Mouse (Mus musculus): Measurements from ENCODE around the gene Selenov. TPM values are rescaled to one million over a fixed set of nuclear protein-coding genes. Genes with fewer than 3 reads are reported as not detected.
A peak's percentile ranks its signal among the peaks of the same experiment; 100 is the strongest.

The Selenov gene
- polyA plus RNA-seq, 1 experiment from 2014 or later = 1.8 TPM

DNA sequence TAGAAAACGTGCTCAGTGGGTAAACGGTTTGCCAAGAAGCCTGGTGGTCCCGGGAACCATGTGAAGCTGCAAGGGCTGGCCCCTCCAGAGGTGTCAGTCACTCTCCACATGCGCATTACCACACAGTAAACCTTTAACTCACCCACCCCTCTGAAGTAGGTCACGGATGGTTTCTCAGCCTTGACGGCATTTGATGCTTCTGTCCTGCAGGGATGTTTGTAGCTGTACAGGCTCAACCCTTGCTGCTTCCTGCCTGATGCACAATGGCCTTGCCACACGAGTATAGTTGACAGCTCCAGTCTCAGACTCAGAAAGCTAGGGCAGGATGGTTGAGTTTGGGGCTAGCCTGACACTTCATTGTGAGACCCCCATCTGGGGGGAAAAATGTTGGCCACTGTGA is 10.4 kb downstream of the Selenov start:
- Histone ChIP-seq H3K9me3 (replicated peaks) (no peaks in the 10 kb centered on the region), H3K4me3 (replicated peaks) (no peak overlapping the region), H3K27me3 (replicated peaks) (no peaks in the 10 kb centered on the region), H3K9ac (replicated peaks) (no peak overlapping the region), H3K36me3 (no peaks in the 10 kb centered on the region), H3K4me2 (no peak overlapping the region), H3K4me1 (peaks cover 16% of the 10 kb centered on the region), H3K27ac (replicated peaks) (no peak overlapping the region)
- no peak for ATAC-seq (ENCODE audit: low FRiP score)
- 84% methylated on average over 7 of the region's 7 CpGs for WGBS

DNA sequence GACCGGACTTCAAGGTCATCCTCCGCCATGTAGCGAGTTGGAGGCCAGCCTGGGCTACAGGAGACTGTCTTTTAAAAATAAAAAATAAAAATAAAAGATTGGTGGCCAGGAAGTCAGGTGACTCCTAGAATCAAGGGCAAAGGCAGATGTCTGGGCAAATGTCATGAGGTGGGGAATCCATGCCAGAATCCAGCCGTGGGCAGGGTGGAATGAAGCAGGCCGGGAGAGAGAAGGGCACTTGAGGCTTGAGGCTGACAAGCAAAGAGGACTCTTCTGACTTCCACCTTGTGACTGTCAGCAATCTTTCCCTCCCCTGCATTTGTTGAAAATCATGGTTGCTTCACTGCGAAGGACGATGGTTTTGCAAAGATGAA is 12.7 kb downstream of the Selenov start:
- Histone ChIP-seq H3K27ac (replicated peaks) (peak overlapping the region; percentile 92), H3K27me3 (replicated peaks) (no peaks in the 10 kb centered on the region), H3K9me3 (replicated peaks) (no peaks in the 10 kb centered on the region), H3K4me1 (peaks cover 16% of the 10 kb centered on the region), H3K4me2 (peak overlapping the region; percentile 95), H3K4me3 (replicated peaks) (peak overlapping the region; percentile 71), H3K9ac (replicated peaks) (peak overlapping the region; percentile 95), H3K36me3 (0 out of 2 replicates have a peak, but pooled peaks cover 3% of the 10 kb centered on the region)
- ATAC-seq (ENCODE audit: low FRiP score) = no peak; the same call in 1 of the 2 replicates
- WGBS = 87% methylated on average over 7 of the region's 7 CpGs

DNA sequence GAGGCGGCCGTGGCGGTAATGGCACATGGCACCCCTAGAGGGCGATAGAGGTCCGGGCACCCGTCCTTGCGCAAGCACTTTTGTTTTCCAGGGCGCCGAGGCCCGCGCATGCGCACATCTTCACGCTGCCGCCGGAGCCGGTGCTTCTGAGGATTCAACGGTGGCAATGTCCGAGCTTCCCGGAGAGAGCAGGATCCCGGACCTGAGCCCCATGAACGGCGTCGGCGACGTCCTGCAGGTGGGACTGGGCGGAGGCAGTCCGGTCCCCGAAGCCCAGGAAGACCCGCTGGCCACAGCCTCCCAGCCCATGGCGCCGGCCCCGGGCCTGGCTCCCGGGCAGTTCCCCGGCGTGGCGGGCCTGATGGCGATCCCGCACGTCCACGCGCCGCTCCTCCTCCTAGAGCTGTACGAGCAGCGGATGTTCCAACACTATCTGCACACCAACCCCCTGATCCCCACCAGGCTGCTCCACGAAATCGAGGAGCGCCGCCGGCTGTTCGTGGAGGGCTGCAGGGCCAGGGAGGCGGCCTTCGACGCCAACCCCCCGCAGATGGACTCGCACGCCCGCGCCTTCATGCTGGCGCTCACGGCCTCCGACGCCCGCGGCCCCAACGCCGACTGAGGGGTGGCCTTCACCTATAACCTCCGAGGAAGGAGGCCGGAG is 13.2 kb downstream of the Selenov start, which contains the start of gene Eid2b:
Eid2b (plus strand) TSS at position 125 of the 664 bp plus-strand sequence.
- peak within 1 kb of the TSS; percentile 95 for H3K9ac ChIP-seq (replicated peaks)
- peak within 1 kb of the TSS; percentile 71 for H3K4me3 ChIP-seq (replicated peaks)
- ATAC-seq (ENCODE audit: low FRiP score) = peak; percentile 74
- no peaks in the 10 kb centered on the region for H3K9me3 ChIP-seq (replicated peaks)
- peak within 1 kb of the TSS; percentile 95 for H3K4me2 ChIP-seq
- H3K27me3 ChIP-seq (replicated peaks) = no peaks in the 10 kb centered on the region
- peaks cover 16% of the 10 kb centered on the region for H3K4me1 ChIP-seq
- H3K27ac ChIP-seq (replicated peaks) = peak within 1 kb of the TSS; percentile 92
- 2% methylated on average over 67 of the region's 68 CpGs for WGBS
- H3K36me3 ChIP-seq = peaks cover 8% of the 10 kb centered on the region

DNA sequence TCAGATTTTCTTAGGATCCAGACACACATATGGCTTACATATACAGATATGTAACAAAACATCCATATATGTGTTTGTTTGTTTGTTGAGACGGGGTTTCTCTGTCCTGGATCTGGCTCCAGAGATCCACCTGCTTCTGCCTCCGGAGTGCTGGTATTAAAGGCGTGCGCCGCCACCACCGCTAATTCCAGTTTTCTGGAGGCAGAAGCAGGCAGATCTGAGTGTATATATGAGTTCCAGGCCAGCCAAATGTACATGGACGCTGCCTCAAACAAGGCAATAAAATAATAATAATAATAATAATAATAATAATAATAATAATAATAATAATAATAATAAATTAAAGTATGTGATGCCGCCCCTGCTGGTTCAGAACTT is 13.8 kb downstream of the Selenov start:
- Histone ChIP-seq H3K9me3 (replicated peaks) (no peaks in the 10 kb centered on the region), H3K4me2 (no peak overlapping the region), H3K36me3 (peaks cover 13% of the 10 kb centered on the region), H3K9ac (replicated peaks) (no peak overlapping the region), H3K4me3 (replicated peaks) (0 out of 2 replicates have a peak overlapping the region, but pooled peaks have one; percentile 71), H3K27ac (replicated peaks) (no peak overlapping the region), H3K4me1 (peaks cover 16% of the 10 kb centered on the region), H3K27me3 (replicated peaks) (no peaks in the 10 kb centered on the region)
- WGBS = 54% methylated on average over 8 of the region's 8 CpGs
- peak; percentile 8; the same call in 1 of the 2 replicates for ATAC-seq (ENCODE audit: low FRiP score)

DNA sequence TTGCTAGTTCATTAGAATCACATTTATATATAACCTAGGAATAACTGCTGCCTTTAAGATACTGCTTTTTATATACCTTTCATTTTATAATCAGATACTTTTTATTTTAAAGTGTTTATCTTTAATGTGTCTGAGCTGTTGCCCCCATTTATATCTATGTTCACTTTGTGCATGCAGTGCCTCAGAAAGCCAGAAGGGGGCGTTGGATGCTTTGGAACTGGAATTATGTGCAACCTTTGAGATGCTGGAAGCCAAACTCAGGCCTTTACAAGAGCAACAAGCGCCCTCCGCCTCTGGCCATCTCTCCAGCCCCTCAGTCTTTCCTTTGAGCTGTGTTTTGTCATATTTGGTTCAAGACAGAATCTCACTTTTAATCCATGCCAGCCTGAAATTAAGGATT is 19.2 kb downstream of the Selenov start:
- H3K4me1 ChIP-seq = peaks cover 24% of the 10 kb centered on the region
- no peaks in the 10 kb centered on the region for H3K9me3 ChIP-seq (replicated peaks)
- H3K27ac ChIP-seq (replicated peaks) = no peak overlapping the region
- H3K4me2 ChIP-seq = no peak overlapping the region
- H3K36me3 ChIP-seq = peaks cover 25% of the 10 kb centered on the region
- no peak overlapping the region for H3K4me3 ChIP-seq (replicated peaks)
- ATAC-seq (ENCODE audit: low FRiP score) = no peak
- 76% methylated on average over 3 of the region's 3 CpGs for WGBS
- no peak overlapping the region for H3K9ac ChIP-seq (replicated peaks)
- H3K27me3 ChIP-seq (replicated peaks) = no peaks in the 10 kb centered on the region

DNA sequence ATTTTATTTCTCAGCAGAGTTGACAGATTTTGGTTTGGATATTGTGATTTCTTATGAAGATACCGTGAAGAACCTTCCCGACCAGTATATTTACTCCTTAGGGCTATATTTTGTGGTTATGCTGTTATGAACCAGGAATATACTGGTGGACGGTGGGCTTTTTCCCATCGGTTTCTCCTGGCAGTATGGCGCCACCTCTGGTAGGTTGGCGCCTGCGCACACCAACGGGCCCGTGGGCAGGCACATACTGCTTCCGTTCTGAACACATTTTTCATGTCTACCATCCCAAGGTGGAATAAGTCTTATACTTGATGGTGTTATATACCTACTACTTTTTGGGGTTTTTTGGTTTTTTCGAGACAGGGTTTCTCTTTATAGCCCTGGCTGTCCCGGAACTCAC is 21.6 kb downstream of the Selenov start:
- Histone ChIP-seq H3K4me1 (peaks cover 24% of the 10 kb centered on the region), H3K36me3 (peaks cover 24% of the 10 kb centered on the region), H3K9ac (replicated peaks) (no peak overlapping the region), H3K4me3 (replicated peaks) (peak overlapping the region; percentile 6), H3K27me3 (replicated peaks) (no peaks in the 10 kb centered on the region), H3K4me2 (peak overlapping the region; percentile 70), H3K27ac (replicated peaks) (no peak overlapping the region), H3K9me3 (replicated peaks) (no peaks in the 10 kb centered on the region)
- WGBS = 93% methylated on average over 12 of the region's 12 CpGs
- ATAC-seq (ENCODE audit: low FRiP score) = no peak

DNA sequence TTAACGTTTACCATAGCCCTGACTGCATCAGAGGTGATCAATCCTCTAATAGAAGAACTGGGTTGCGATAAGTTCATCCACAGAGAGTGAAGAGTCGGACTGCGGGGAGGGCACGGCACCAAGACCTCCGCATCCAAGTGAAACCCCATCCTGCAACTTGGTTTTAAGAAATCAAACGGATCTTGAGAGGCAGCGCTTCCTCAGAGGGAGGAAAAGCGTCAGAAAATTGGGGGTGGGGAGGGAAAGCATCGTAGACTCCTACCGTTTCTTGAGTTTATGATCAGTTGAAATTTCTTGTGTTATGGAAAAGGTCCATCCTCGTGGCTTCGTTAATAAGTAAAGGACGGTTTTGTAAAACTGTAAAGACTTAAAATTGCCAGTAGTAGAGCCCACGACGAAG is 22.4 kb downstream of the Selenov start:
- Histone ChIP-seq H3K9ac (replicated peaks) (peak overlapping the region; percentile 100), H3K27me3 (replicated peaks) (no peaks in the 10 kb centered on the region), H3K27ac (replicated peaks) (peak overlapping the region; percentile 94), H3K4me1 (peaks cover 24% of the 10 kb centered on the region), H3K9me3 (replicated peaks) (no peaks in the 10 kb centered on the region), H3K4me3 (replicated peaks) (peak overlapping the region; percentile 95), H3K36me3 (peaks cover 23% of the 10 kb centered on the region), H3K4me2 (peak overlapping the region; percentile 70)
- WGBS = 22% methylated on average over 16 of the region's 16 CpGs
- no peak for ATAC-seq (ENCODE audit: low FRiP score)

DNA sequence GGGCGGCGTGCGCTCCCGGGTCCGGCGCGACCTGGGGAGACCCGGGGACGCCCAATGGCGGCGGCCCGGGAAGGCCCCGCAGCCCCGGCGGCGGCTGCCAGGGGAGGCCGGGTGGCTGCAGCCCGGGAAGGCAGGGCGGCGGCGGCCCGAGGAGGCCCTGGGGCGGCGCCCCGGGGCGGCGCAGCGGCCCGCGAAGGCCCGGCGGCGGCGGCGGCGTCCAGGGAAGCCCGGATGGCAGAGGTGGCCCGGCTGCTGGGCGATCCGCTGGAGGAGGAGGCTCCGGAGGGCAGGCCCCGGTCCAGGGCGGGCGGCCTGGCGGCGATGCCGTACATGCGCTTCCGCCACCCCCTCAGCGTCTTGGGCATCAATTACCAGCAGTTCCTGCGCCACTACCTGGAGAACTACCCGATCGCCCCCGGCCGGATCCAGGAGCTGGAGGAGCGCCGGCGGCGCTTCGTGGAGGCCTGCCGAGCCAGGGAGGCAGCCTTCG is 22.9 kb downstream of the Selenov start:
- peak overlapping the region; percentile 94 for H3K27ac ChIP-seq (replicated peaks)
- peaks cover 24% of the 10 kb centered on the region for H3K4me1 ChIP-seq
- peak overlapping the region; percentile 70 for H3K4me2 ChIP-seq
- no peaks in the 10 kb centered on the region for H3K27me3 ChIP-seq (replicated peaks)
- H3K9me3 ChIP-seq (replicated peaks) = no peaks in the 10 kb centered on the region
- peak; percentile 80 for ATAC-seq (ENCODE audit: low FRiP score)
- peak overlapping the region; percentile 95 for H3K4me3 ChIP-seq (replicated peaks)
- H3K36me3 ChIP-seq = peaks cover 21% of the 10 kb centered on the region
- H3K9ac ChIP-seq (replicated peaks) = peak overlapping the region; percentile 100
- under 1% methylated on average over 51 of the region's 62 CpGs for WGBS

DNA sequence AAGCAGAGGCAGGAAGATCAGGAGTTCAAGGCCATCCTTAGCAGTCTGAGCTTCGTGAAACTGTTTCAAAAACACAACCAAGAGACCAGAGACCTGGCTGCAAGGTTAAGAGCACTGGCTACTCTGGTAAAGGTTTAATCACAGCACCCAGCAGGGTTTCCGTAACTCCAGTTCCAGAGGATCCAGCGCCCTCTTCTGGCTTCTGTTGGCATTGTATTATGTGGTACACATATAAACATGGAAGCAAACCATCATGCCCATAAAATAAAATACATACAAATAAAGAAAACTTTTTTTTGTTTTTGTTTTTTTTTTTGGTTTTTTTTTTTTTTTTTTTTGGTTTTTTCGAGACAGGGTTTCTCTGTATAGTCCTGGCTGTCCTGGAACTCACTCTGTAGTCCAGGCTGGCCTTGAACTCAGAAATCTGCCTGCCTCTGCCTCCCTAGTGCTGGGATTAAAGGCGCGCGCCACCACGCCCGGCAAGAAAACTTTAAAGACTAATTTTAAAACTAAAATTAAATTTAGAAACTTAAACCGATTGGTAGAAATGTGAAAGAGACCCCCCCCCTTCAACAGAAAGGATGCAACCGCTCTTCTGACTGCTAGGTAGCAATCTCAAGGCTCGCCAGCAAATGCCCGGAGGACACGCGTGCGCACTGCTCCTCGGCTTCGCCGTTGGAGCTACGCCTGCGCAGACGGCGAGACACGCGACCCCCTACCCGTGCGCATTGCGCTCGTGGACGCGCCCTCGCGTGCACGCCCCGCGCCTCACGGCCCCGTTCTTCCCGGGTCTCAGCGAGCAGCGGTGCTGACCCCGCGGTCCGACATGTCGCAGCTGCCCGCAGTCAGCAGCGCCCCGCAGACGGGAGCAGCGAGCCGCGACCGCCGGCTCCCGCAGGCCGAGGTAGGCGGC is 23.6 kb downstream of the Selenov start, which contains the start of gene Eid2:
Eid2 (plus strand) TSS at position 753 of the 913 bp plus-strand sequence.
- Histone ChIP-seq H3K36me3 (peaks cover 14% of the 10 kb centered on the region), H3K4me3 (replicated peaks) (peak within 1 kb of the TSS; percentile 95), H3K4me1 (peaks cover 24% of the 10 kb centered on the region), H3K9ac (replicated peaks) (peak within 1 kb of the TSS; percentile 100), H3K27me3 (replicated peaks) (no peaks in the 10 kb centered on the region), H3K9me3 (replicated peaks) (no peaks in the 10 kb centered on the region), H3K27ac (replicated peaks) (peak within 1 kb of the TSS; percentile 94), H3K4me2 (peak within 1 kb of the TSS; percentile 70)
- WGBS = 6% methylated on average over 56 of the region's 57 CpGs
- ATAC-seq (ENCODE audit: low FRiP score) = peak; percentile 94

DNA sequence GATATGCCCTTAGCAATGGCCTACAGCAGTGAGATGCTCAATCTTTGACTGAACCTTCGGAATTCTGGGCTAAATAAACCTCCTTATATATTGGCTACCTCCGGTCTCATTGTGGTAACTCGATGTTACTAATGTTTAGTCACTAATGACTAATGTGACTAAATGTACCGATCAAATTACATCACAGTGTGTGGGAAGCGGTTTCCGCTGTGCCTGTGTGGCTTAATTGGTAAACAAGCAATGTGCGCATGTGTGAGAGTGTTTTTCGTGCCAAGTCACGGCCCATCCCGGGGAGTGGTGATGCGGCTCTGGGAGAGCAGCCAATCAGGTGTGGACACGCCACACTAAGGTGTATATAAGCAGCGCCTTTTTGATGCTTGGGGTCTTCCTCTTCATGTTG is 25.6 kb downstream of the Selenov start:
- Histone ChIP-seq H3K9ac (replicated peaks) (no peak overlapping the region), H3K36me3 (peaks cover 4% of the 10 kb centered on the region; the same call in 1 of the 2 replicates), H3K9me3 (replicated peaks) (no peaks in the 10 kb centered on the region), H3K4me3 (replicated peaks) (no peak overlapping the region), H3K4me2 (no peak overlapping the region), H3K27me3 (replicated peaks) (no peaks in the 10 kb centered on the region), H3K4me1 (peaks cover 17% of the 10 kb centered on the region), H3K27ac (replicated peaks) (no peak overlapping the region)
- no peak for ATAC-seq (ENCODE audit: low FRiP score)
- 85% methylated on average over 13 of the region's 13 CpGs for WGBS

DNA sequence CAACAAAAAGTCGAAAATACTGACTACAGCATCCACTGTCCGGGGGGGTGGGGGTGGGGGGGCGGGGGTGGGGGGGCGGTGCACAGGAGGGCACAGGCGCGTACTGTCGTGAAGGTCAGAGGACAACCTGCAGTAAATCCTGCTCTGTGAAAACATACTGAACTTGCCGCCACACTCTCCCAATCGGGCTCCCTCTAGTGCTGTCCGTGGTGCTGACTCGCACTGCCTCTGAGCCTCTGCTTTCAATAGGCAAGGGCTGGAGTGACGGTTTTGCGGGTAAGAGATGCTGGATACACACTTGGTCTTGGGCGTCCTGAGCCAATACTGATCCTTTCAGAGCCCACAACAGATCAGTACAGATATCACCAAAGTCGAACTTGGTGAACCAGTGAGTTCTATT is 27.2 kb downstream of the Selenov start:
- Histone ChIP-seq H3K36me3 (no peaks in the 10 kb centered on the region), H3K4me2 (no peak overlapping the region), H3K9me3 (replicated peaks) (no peaks in the 10 kb centered on the region), H3K27me3 (replicated peaks) (no peaks in the 10 kb centered on the region), H3K4me3 (replicated peaks) (no peak overlapping the region), H3K9ac (replicated peaks) (no peak overlapping the region), H3K27ac (replicated peaks) (no peak overlapping the region), H3K4me1 (peaks cover 4% of the 10 kb centered on the region)
- ATAC-seq (ENCODE audit: low FRiP score) = no peak
- 7% methylated on average over 11 of the region's 15 CpGs for WGBS

Data from neural tube, embryonic 15.5 days (tissue).